Mouse (Mus musculus) hindbrain, embryonic 13.5 days (tissue): ENCODE measurements around the gene Nploc4. TPM values are rescaled to one million over a fixed set of nuclear protein-coding genes. Genes with fewer than 3 reads are reported as not detected.

Experiments used
- ATAC-seq: fragments of 200-750 bp; cut with Nextera tagmentation; 2 replicates; pipeline ENCODE4 v1.8.0; 2017; ENCODE audit warnings: moderate TSS enrichment; ENCODE audit not compliant: low FRiP score
- H3K27ac ChIP-seq: fragments of 300-500 bp; sonication (generic); 2 replicates; pipeline ENCODE4 v1.5.1; 2015; ENCODE audit warnings: inconsistent platforms, mild to moderate bottlenecking, moderate library complexity
- H3K27me3 ChIP-seq: fragments of 300-500 bp; sonication (generic); 2 replicates; pipeline ENCODE4 v1.6.1; 2015; ENCODE audit warnings: mild to moderate bottlenecking, inconsistent platforms
- H3K36me3 ChIP-seq: fragments of 300-500 bp; sonication (generic); 2 replicates; pipeline ENCODE4 v1.6.1; 2015; ENCODE audit warnings: mild to moderate bottlenecking, inconsistent platforms
- H3K4me1 ChIP-seq: fragments of 300-500 bp; sonication (generic); replicated peaks from 2 replicates; pipeline ENCODE4 v1.6.1; 2015; ENCODE audit warnings: inconsistent platforms
- H3K4me2 ChIP-seq: fragments of 300-500 bp; sonication (generic); 2 replicates; pipeline ENCODE4 v1.6.1; 2015; ENCODE audit warnings: inconsistent platforms, mild to moderate bottlenecking, moderate library complexity
- H3K4me3 ChIP-seq: fragments of 300-500 bp; sonication (generic); 2 replicates; pipeline ENCODE4 v1.5.1; 2015; ENCODE audit warnings: mild to moderate bottlenecking, inconsistent platforms
- H3K9ac ChIP-seq: fragments of 300-500 bp; sonication (generic); 2 replicates; pipeline ENCODE4 v1.6.1; 2015; ENCODE audit warnings: mild to moderate bottlenecking, inconsistent platforms
- H3K9me3 ChIP-seq: fragments of 300-500 bp; sonication (generic); 2 replicates; pipeline ENCODE4 v1.6.1; 2016; ENCODE audit warnings: inconsistent platforms
- WGBS: fragments of 180-500 bp; shearing (Covaris S2); methylation state at CpG from one replicate; pipeline ENCODE4 v1.1.7; 2015; 5-methylcytosine and 5-hydroxymethylcytosine counted together
- polyA plus RNA-seq: library from polyadenylated mRNA; unstranded; fragments of >200 nt; fragmentation: Nextera tagmentation; extraction: Ambion mirVana; gene quantifications from 2 replicates; pipeline ENCODE4 v1.2.1, GENCODE M21; 2015

Nploc4 gene
- 32.5 and 33.8 TPM in 2 replicates for polyA plus RNA-seq

GRCm38 (mm10) chr11:120437152-120437856 lies at the start of gene Nploc4:
Nploc4 (minus strand) TSS chr11:120437708.
- Histone ChIP-seq H3K36me3 (peaks cover 25% of the 10 kb centered on the region), H3K4me2 (peak within 1 kb of the TSS; percentile 91), H3K4me1 (peaks cover 14% of the 10 kb centered on the region), H3K9ac (peak within 1 kb of the TSS; percentile 99), H3K27me3 (no peaks in the 10 kb centered on the region), H3K9me3 (no peaks in the 10 kb centered on the region), H3K27ac (peak within 1 kb of the TSS; percentile 87), H3K4me3 (peak within 1 kb of the TSS; percentile 99)
- ATAC-seq, result peak; percentile 88
- WGBS, result under 1% methylated on average over 62 of the region's 77 CpGs

GRCm38 (mm10) chr11:120485251-120485650 lies 47.7 kb upstream of the Nploc4 start:
- peak overlapping the region; percentile 96 for H3K4me2 ChIP-seq
- no peaks in the 10 kb centered on the region for H3K9me3 ChIP-seq
- H3K27me3 ChIP-seq, result no peaks in the 10 kb centered on the region
- peak overlapping the region; percentile 99 for H3K4me3 ChIP-seq
- peaks cover 29% of the 10 kb centered on the region for H3K4me1 ChIP-seq
- 10% methylated on average over 10 of the region's 10 CpGs for WGBS
- H3K27ac ChIP-seq, result peak overlapping the region; percentile 95
- peak overlapping the region; percentile 91 for H3K9ac ChIP-seq
- no peak for ATAC-seq
- peaks cover 70% of the 10 kb centered on the region for H3K36me3 ChIP-seq

- peak; percentile 94 for ATAC-seq
- Histone ChIP-seq H3K9ac (peak within 1 kb of the TSS; percentile 91), H3K36me3 (peaks cover 73% of the 10 kb centered on the region)
Measured at GRCm38 (mm10) chr11:120484265-120484981, 46.9 kb upstream of the Nploc4 start, which contains the start of gene Mrpl12. Mrpl12 (plus strand) TSS chr11:120484613.

GRCm38 (mm10) chr11:120483448-120483934 lies 46.0 kb upstream of the Nploc4 start:
- WGBS, result 84% methylated on average over 7 of the region's 7 CpGs
- peaks cover 24% of the 10 kb centered on the region for H3K4me1 ChIP-seq
- H3K4me3 ChIP-seq, result peak overlapping the region; percentile 99
- H3K36me3 ChIP-seq, result peaks cover 77% of the 10 kb centered on the region
- no peaks in the 10 kb centered on the region for H3K27me3 ChIP-seq
- H3K9me3 ChIP-seq, result no peaks in the 10 kb centered on the region
- ATAC-seq, result no peak
- peak overlapping the region; percentile 95 for H3K27ac ChIP-seq
- peak overlapping the region; percentile 91 for H3K9ac ChIP-seq
- peak overlapping the region; percentile 96 for H3K4me2 ChIP-seq

More at GRCm38 (mm10) chr11:120484265-120484981, 46.9 kb upstream of the Nploc4 start, which contains the start of gene Mrpl12:
- H3K4me1 ChIP-seq, result peaks cover 25% of the 10 kb centered on the region
- H3K4me3 ChIP-seq, result peak within 1 kb of the TSS; percentile 99
- under 1% methylated on average over 60 of the region's 60 CpGs for WGBS
- peak within 1 kb of the TSS; percentile 95 for H3K27ac ChIP-seq
- H3K4me2 ChIP-seq, result peak within 1 kb of the TSS; percentile 96
- no peaks in the 10 kb centered on the region for H3K9me3 ChIP-seq
- H3K27me3 ChIP-seq, result no peaks in the 10 kb centered on the region

GRCm38 (mm10) chr11:120472052-120472451 lies 34.5 kb upstream of the Nploc4 start:
- peaks cover 80% of the 10 kb centered on the region for H3K36me3 ChIP-seq
- no peak overlapping the region for H3K4me3 ChIP-seq
- no peak overlapping the region for H3K4me2 ChIP-seq
- ATAC-seq, result no peak
- no peaks in the 10 kb centered on the region for H3K27me3 ChIP-seq
- no peaks in the 10 kb centered on the region for H3K9me3 ChIP-seq
- peaks cover 18% of the 10 kb centered on the region for H3K4me1 ChIP-seq
- 98% methylated on average over 6 of the region's 6 CpGs for WGBS
- H3K9ac ChIP-seq, result no peak overlapping the region
- no peak overlapping the region for H3K27ac ChIP-seq

- H3K9ac ChIP-seq, result peak overlapping the region; percentile 92
- H3K27ac ChIP-seq, result peak overlapping the region; percentile 66; the same call in 1 of the 2 replicates
- H3K4me3 ChIP-seq, result peak overlapping the region; percentile 87
- ATAC-seq, result peak; percentile 61
- H3K4me2 ChIP-seq, result peak overlapping the region; percentile 77
- no peaks in the 10 kb centered on the region for H3K27me3 ChIP-seq
- peaks cover 32% of the 10 kb centered on the region for H3K4me1 ChIP-seq
- H3K9me3 ChIP-seq, result no peaks in the 10 kb centered on the region
- peaks cover 66% of the 10 kb centered on the region for H3K36me3 ChIP-seq
- WGBS, result 2% methylated on average over 32 of the region's 33 CpGs
Measured at GRCm38 (mm10) chr11:120467736-120468092, 30.2 kb upstream of the Nploc4 start.

- peak; percentile 100 for ATAC-seq
- under 1% methylated on average over 54 of the region's 54 CpGs for WGBS
- H3K9ac ChIP-seq, result peak within 1 kb of the TSS; percentile 95
- H3K9me3 ChIP-seq, result no peaks in the 10 kb centered on the region
- peak within 1 kb of the TSS; percentile 91 for H3K27ac ChIP-seq
- H3K36me3 ChIP-seq, result peaks cover 66% of the 10 kb centered on the region
- H3K4me3 ChIP-seq, result peak within 1 kb of the TSS; percentile 87
- H3K4me2 ChIP-seq, result peak within 1 kb of the TSS; percentile 86
- peaks cover 32% of the 10 kb centered on the region for H3K4me1 ChIP-seq
- H3K27me3 ChIP-seq, result no peaks in the 10 kb centered on the region
Measured at GRCm38 (mm10) chr11:120467051-120467735, 29.7 kb upstream of the Nploc4 start, which contains the start of gene Arl16. Arl16 (minus strand) TSS chr11:120467607.

GRCm38 (mm10) chr11:120465521-120465920 lies 28.0 kb upstream of the Nploc4 start:
- no peak for ATAC-seq
- Histone ChIP-seq H3K4me1 (peaks cover 32% of the 10 kb centered on the region), H3K27ac (no peak overlapping the region), H3K4me3 (no peak overlapping the region), H3K9ac (peak overlapping the region; percentile 95; the same call in 1 of the 2 replicates), H3K36me3 (peaks cover 66% of the 10 kb centered on the region), H3K27me3 (no peaks in the 10 kb centered on the region), H3K9me3 (no peaks in the 10 kb centered on the region), H3K4me2 (peak overlapping the region; percentile 86; the same call in 1 of the 2 replicates)
- WGBS, result 96% methylated on average over 4 of the region's 4 CpGs

- Histone ChIP-seq H3K27ac (no peak overlapping the region), H3K4me2 (no peak overlapping the region), H3K36me3 (peaks cover 60% of the 10 kb centered on the region), H3K4me1 (peaks cover 29% of the 10 kb centered on the region), H3K4me3 (no peak overlapping the region), H3K27me3 (no peaks in the 10 kb centered on the region), H3K9ac (no peak overlapping the region), H3K9me3 (no peaks in the 10 kb centered on the region)
- 91% methylated on average over 5 of the region's 5 CpGs for WGBS
- ATAC-seq, result no peak
Measured at GRCm38 (mm10) chr11:120464365-120464764, 26.9 kb upstream of the Nploc4 start.

- Histone ChIP-seq H3K4me2 (no peak overlapping the region), H3K9ac (no peak overlapping the region), H3K4me3 (no peak overlapping the region), H3K27ac (no peak overlapping the region), H3K4me1 (peaks cover 30% of the 10 kb centered on the region), H3K9me3 (no peaks in the 10 kb centered on the region), H3K27me3 (no peaks in the 10 kb centered on the region), H3K36me3 (peaks cover 57% of the 10 kb centered on the region)
- 90% methylated on average over 2 of the region's 2 CpGs for WGBS
- ATAC-seq, result no peak
Measured at GRCm38 (mm10) chr11:120463536-120463935, 26.0 kb upstream of the Nploc4 start.

- no peak overlapping the region for H3K27ac ChIP-seq
Measured at GRCm38 (mm10) chr11:120458847-120459597, 21.5 kb upstream of the Nploc4 start.

More at GRCm38 (mm10) chr11:120458847-120459597, 21.5 kb upstream of the Nploc4 start:
- Histone ChIP-seq H3K9me3 (no peaks in the 10 kb centered on the region), H3K27me3 (no peaks in the 10 kb centered on the region), H3K4me1 (peaks cover 21% of the 10 kb centered on the region), H3K9ac (peak overlapping the region; percentile 96), H3K4me3 (peak overlapping the region; percentile 83), H3K36me3 (peaks cover 45% of the 10 kb centered on the region), H3K4me2 (peak overlapping the region; percentile 90)
- no peak for ATAC-seq
- 72% methylated on average over 6 of the region's 6 CpGs for WGBS
